Mouse (Mus musculus) liver, adult (tissue): ENCODE results near the gene Dennd1c.

Source experiments
- GATA4 ChIP-seq: IDR thresholded peaks from 2 replicates; pipeline ENCODE4 v1.6.1; 2014; ENCODE audit warnings: mild to moderate bottlenecking, low read length; ENCODE audit not compliant: insufficient replicate concordance

The Dennd1c gene

DNA sequence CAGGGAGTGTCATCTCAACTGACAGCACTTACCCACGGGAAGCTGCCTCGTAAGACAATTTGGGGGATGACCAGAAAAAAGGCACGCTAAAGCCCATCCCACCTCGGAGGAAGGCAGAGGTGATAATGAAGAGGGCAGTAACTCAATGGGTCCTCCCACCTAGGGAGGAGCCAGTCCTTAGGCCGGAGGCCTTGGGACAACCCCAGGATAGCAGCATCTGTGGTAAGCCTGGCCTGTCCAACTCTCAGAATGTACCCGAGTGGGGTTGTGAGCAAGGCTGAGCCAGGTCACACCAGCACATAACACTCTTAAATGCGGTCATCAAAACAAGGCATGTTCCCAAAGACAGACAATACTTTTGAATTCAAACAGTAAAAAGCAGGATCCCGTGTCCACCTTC lies 48.6 kb downstream of the Dennd1c start:
- no peak for TF ChIP-seq GATA4

DNA sequence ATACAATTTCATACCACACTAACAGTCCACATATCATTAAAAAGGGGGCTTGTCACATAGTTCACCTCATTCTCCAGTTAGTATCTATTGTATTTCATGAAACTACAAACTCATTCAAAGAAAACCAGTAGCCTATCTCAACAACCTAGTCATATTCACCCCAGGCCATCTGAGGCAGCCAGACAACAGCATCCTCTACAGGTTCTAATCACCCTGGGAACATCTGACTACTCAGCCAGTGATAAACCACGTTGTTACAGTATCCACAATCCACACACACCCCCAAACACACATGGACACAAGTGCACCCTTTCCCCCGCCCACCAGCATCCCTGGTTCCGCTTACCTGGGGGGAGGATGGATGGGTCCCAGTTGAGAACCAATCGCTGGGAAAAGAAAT lies 50.8 kb downstream of the Dennd1c start:
- no peak for TF ChIP-seq GATA4

DNA sequence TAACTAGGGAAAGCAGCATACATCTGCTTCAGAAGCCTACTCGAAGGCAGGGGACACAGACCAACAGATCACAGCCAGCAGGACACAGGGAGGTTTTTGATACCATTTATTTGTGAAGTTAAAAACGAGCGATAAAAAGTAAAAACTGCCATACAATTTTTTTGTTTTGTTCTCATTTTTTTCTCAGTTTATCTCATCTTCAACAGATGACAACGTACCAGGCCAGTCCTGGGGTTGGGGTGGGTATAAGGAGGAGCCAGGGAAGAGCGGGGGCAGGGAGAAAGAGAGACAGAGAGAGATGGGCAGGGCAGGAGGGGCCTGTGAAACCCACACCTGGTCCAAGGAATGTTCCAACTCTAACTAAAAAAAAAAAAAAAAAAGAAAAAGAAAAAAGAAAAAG lies 57.4 kb downstream of the Dennd1c start:
- no peak for TF ChIP-seq GATA4

DNA sequence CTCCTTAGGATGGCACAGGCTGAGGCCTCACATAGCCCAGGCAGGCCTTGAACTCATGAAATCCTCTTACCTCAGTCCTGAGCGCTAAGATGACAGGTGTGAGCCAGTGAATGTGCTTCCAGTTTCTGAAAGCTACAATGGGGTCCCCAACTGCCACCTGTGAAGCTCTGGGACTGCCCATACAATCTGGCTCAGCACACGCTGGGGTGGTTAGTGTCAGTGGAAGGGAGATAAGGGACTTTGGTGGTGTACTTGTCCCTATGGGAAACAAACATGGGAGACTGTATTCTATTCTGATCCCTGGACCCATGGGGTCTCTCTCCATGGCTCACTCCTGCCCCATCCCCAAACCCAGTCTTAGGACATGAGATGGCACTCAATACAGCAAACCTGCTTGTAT lies 58.6 kb downstream of the Dennd1c start:
- TF ChIP-seq GATA4 = no peak
